Comparison of ENCODE assay signal across 8 mouse cellular contexts in genomic region chr14:56865112-56865511, GRCm38 (mm10). TPM values are rescaled to one million over a fixed set of nuclear protein-coding genes. Genes with fewer than 3 reads are reported as not detected.
A peak's percentile ranks its signal among the peaks of the same experiment; 100 is the strongest.
DNase-seq lines count a peak whose midpoint lies in the region; ATAC-seq and TF ChIP-seq lines count a peak whose summit lies in the region.
"Not testable (repeated sequence)": the region's sequence is repeated elsewhere in the genome, so short reads cannot be mapped to it uniquely, and the experiment has no call there.

No protein-coding gene starts in this region.

- H3K9me3 ChIP-seq in ES-E14 (ENCODE audit: control insufficient read depth, insufficient read depth, low read depth, low read length); hindbrain, embryonic 12.5 days (replicated peaks); kidney, embryonic 15.5 days (replicated peaks); liver, embryonic 12.5 days (replicated peaks); midbrain, embryonic 11.5 days (ENCODE audit: control insufficient read depth, low read length); neural tube, embryonic 14.5 days (ENCODE audit: control insufficient read depth, low read length): not testable (repeated sequence)

- H3K9ac ChIP-seq in ES-E14 (ENCODE audit: insufficient read depth, low read depth, low read length, poor library complexity, severe bottlenecking) = peak overlapping the region; percentile 73
- peak overlapping the region; percentile 38; the same call in 1 of the 2 replicates for H3K9ac ChIP-seq in hindbrain, embryonic 12.5 days
- peak overlapping the region; percentile 26; the same call in 1 of the 2 replicates for H3K9ac ChIP-seq in kidney, embryonic 15.5 days
- H3K9ac ChIP-seq in liver, embryonic 12.5 days; neural tube, embryonic 14.5 days (replicated peaks; ENCODE audit: low read depth, low read length): not testable (repeated sequence)
- H3K9ac ChIP-seq in midbrain, embryonic 11.5 days (ENCODE audit: low read length) = peak overlapping the region; percentile 55

- H3K4me3 ChIP-seq in ES-E14 (ENCODE audit: insufficient read depth in 1 of 2, low read depth in 1 of 2, low read length in 2 of 2, poor library complexity in 1 of 2, severe bottlenecking in 1 of 2) = peak overlapping the region; percentile 56 to 67
- peak overlapping the region; percentile 11; the same call in 1 of the 2 replicates for H3K4me3 ChIP-seq in embryonic fibroblast, embryonic 13.5 days (ENCODE audit: insufficient read depth, low read length)
- H3K4me3 ChIP-seq in hindbrain, embryonic 12.5 days = peak overlapping the region; percentile 38
- H3K4me3 ChIP-seq in kidney, embryonic 15.5 days (replicated peaks) = peak overlapping the region; percentile 47
- H3K4me3 ChIP-seq in liver, embryonic 12.5 days = peak overlapping the region; percentile 45
- peak overlapping the region; percentile 31 for H3K4me3 ChIP-seq in midbrain, embryonic 11.5 days (ENCODE audit: low read depth, low read length)
- H3K4me3 ChIP-seq in neural tube, embryonic 14.5 days (ENCODE audit: low read depth, low read length) = peak overlapping the region; percentile 27

- not testable (repeated sequence) for ATAC-seq in hindbrain, embryonic 12.5 days (ENCODE audit: low FRiP score); kidney, embryonic 15.5 days (replicated peaks; ENCODE audit: low FRiP score); liver, embryonic 12.5 days; midbrain, embryonic 11.5 days (ENCODE audit: low FRiP score); neural tube, embryonic 14.5 days (ENCODE audit: low read depth)

- peaks cover 25% of the 10 kb centered on the region for H3K27me3 ChIP-seq in hindbrain, embryonic 12.5 days
- peaks cover 27% of the 10 kb centered on the region for H3K27me3 ChIP-seq in kidney, embryonic 15.5 days
- H3K27me3 ChIP-seq in liver, embryonic 12.5 days (replicated peaks) = peaks cover 50% of the 10 kb centered on the region
- not testable (repeated sequence) for H3K27me3 ChIP-seq in midbrain, embryonic 11.5 days (ENCODE audit: control insufficient read depth, insufficient read depth, low read length); neural tube, embryonic 14.5 days (ENCODE audit: control insufficient read depth, insufficient read depth, low read length)

- in situ Hi-C loops in ES-E14 (cut with MboI; ENCODE audit: low sequenced_read_pairs in 2 of 2, unreplicated experiment in 2 of 2) = not testable (repeated sequence)

- H3K4me1 ChIP-seq in ES-E14 (ENCODE audit: control insufficient read depth in 2 of 2, insufficient read depth in 2 of 2, low read length in 2 of 2, poor library complexity in 1 of 2); embryonic fibroblast, embryonic 13.5 days (ENCODE audit: control insufficient read depth, insufficient read depth, low read length); hindbrain, embryonic 12.5 days; kidney, embryonic 15.5 days; liver, embryonic 12.5 days; midbrain, embryonic 11.5 days (ENCODE audit: control insufficient read depth, insufficient read depth, low read length); neural tube, embryonic 14.5 days (ENCODE audit: control insufficient read depth, insufficient read depth, low read length): not testable (repeated sequence)

- WGBS in hindbrain, embryonic 12.5 days = 3% methylated on average over 30 of the region's 30 CpGs
- 5% methylated on average over 30 of the region's 30 CpGs for WGBS in kidney, embryonic 15.5 days
- WGBS in liver, embryonic 12.5 days (ENCODE audit: insufficient replicate concordance) = 4% methylated on average over 30 of the region's 30 CpGs
- WGBS in midbrain, embryonic 11.5 days = 3% methylated on average over 30 of the region's 30 CpGs
- 4% methylated on average over 30 of the region's 30 CpGs for WGBS in neural tube, embryonic 14.5 days

- peak overlapping the region; percentile 63 for H3K4me2 ChIP-seq in hindbrain, embryonic 12.5 days (replicated peaks)
- peak overlapping the region; percentile 78 for H3K4me2 ChIP-seq in kidney, embryonic 15.5 days
- peak overlapping the region; percentile 65 for H3K4me2 ChIP-seq in liver, embryonic 12.5 days
- H3K4me2 ChIP-seq in midbrain, embryonic 11.5 days = peak overlapping the region; percentile 58
- peak overlapping the region; percentile 40 for H3K4me2 ChIP-seq in neural tube, embryonic 14.5 days (ENCODE audit: low read depth, low read length)

- not testable (repeated sequence) for DNase-seq in ES-E14 (ENCODE audit: low read depth, low spot score); midbrain, embryonic 11.5 days (ENCODE audit: low spot score, missing footprints)
- DNase-seq in heart, adult 11 months = peak; percentile 70

- not testable (repeated sequence) for TF ChIP-seq CTCF in embryonic fibroblast, embryonic 13.5 days (IDR thresholded peaks at IDR 0.05; ENCODE audit: borderline replicate concordance, insufficient read depth, low read length)

- H3K27ac ChIP-seq in ES-E14 (ENCODE audit: insufficient read depth, low read depth, low read length, poor library complexity, severe bottlenecking); embryonic fibroblast, embryonic 13.5 days (ENCODE audit: insufficient read depth, low read length); hindbrain, embryonic 12.5 days; kidney, embryonic 15.5 days; liver, embryonic 12.5 days; midbrain, embryonic 11.5 days (ENCODE audit: low read depth, low read length); neural tube, embryonic 14.5 days (ENCODE audit: low read depth, low read length): not testable (repeated sequence)

- not testable (repeated sequence) for TF ChIP-seq POLR2A in embryonic fibroblast, embryonic 13.5 days (IDR thresholded peaks at IDR 0.05; ENCODE audit: low read depth, low read length)

- not testable (repeated sequence) for H3K36me3 ChIP-seq in ES-E14 (ENCODE audit: control insufficient read depth, insufficient read depth, low read length, poor library complexity, severe bottlenecking); hindbrain, embryonic 12.5 days; kidney, embryonic 15.5 days; liver, embryonic 12.5 days; midbrain, embryonic 11.5 days (ENCODE audit: control insufficient read depth, insufficient read depth, low read length); neural tube, embryonic 14.5 days (ENCODE audit: control insufficient read depth, insufficient read depth, low read length)

RNA-seq across cellular contexts. Expression of gene Zmym2, which starts 21.3 kb away (rescaled TPM):
- total RNA-seq in ES-E14 (2012; rRNA removed) = 18.4 and 35.3 TPM in 2 replicates
- 103 and 104 TPM in 2 replicates for polyA plus RNA-seq in embryonic fibroblast, embryonic 13.5 days (2011; ENCODE audit: insufficient read length, low read depth, missing spikeins)
- polyA plus RNA-seq in hindbrain, embryonic 12.5 days (2016; fragmentation: Nextera tagmentation; extraction: Ambion mirVana) = 89.1 and 89.5 TPM in 2 replicates
- polyA plus RNA-seq in kidney, embryonic 15.5 days (2015; fragmentation: Nextera tagmentation; extraction: Ambion mirVana) = 47.3 and 48.3 TPM in 2 replicates
- 12.7 and 15.6 TPM in 2 replicates for polyA plus RNA-seq in liver, embryonic 12.5 days (2016; fragmentation: Nextera tagmentation; extraction: Ambion mirVana)
- 62.5 and 63.3 TPM in 2 replicates for polyA plus RNA-seq in midbrain, embryonic 11.5 days (2014; fragmentation: Nextera tagmentation; extraction: Ambion mirVana)
- 59.9 and 61.0 TPM in 2 replicates for polyA plus RNA-seq in neural tube, embryonic 14.5 days (2014; fragmentation: Nextera tagmentation; extraction: Ambion mirVana)

RNA-seq across cellular contexts. Expression of gene Zmym5, which starts 53.6 kb away (rescaled TPM):
- total RNA-seq in ES-E14 (2012; rRNA removed) = 8.3 and 10.5 TPM in 2 replicates
- polyA plus RNA-seq in embryonic fibroblast, embryonic 13.5 days (2011; ENCODE audit: insufficient read length, low read depth, missing spikeins) = 34.6 and 43.3 TPM in 2 replicates
- polyA plus RNA-seq in hindbrain, embryonic 12.5 days (2016; fragmentation: Nextera tagmentation; extraction: Ambion mirVana) = 35.5 and 35.8 TPM in 2 replicates
- 32.5 and 33.5 TPM in 2 replicates for polyA plus RNA-seq in kidney, embryonic 15.5 days (2015; fragmentation: Nextera tagmentation; extraction: Ambion mirVana)
- 10.9 and 11.6 TPM in 2 replicates for polyA plus RNA-seq in liver, embryonic 12.5 days (2016; fragmentation: Nextera tagmentation; extraction: Ambion mirVana)
- polyA plus RNA-seq in midbrain, embryonic 11.5 days (2014; fragmentation: Nextera tagmentation; extraction: Ambion mirVana) = 23.5 and 27.7 TPM in 2 replicates
- 26.5 and 28.0 TPM in 2 replicates for polyA plus RNA-seq in neural tube, embryonic 14.5 days (2014; fragmentation: Nextera tagmentation; extraction: Ambion mirVana)

Comparison
In these comparisons a context has a peak if more than half of its experiments do, and no peak if none do; other contexts are left out.
1. H3K4me3 ChIP-seq: peak in every context shown above with its lines; median percentile 62 in ES-E14; 47 in kidney, embryonic 15.5 days; 45 in liver, embryonic 12.5 days; 38 in hindbrain, embryonic 12.5 days; 31 in midbrain, embryonic 11.5 days; 27 in neural tube, embryonic 14.5 days; 11 in embryonic fibroblast, embryonic 13.5 days.